Mouse (Mus musculus): Measurements from ENCODE around the gene S1pr3.

Gene S1pr3

GRCm38 (mm10) chr13:51407541-51408217, 760 bp upstream of the S1pr3 start:
- no peak for DNase-seq

- no peak for DNase-seq
These were observed 1.6 kb downstream of the S1pr3 start for GRCm38 (mm10) chr13:51409936-51410481.

GRCm38 (mm10) chr13:51411243-51411642, 2.8 kb downstream of the S1pr3 start:
- no peak for DNase-seq

GRCm38 (mm10) chr13:51411696-51412430, 3.4 kb downstream of the S1pr3 start:
- DNase-seq: no peak

- DNase-seq: peak in 1 of 2 experiments; percentile 35
These were observed 5.0 kb downstream of the S1pr3 start for GRCm38 (mm10) chr13:51413461-51413860.

- DNase-seq: no peak
These were observed 8.3 kb downstream of the S1pr3 start for GRCm38 (mm10) chr13:51416727-51417126.

- no peak for DNase-seq
These were observed 9.4 kb downstream of the S1pr3 start for GRCm38 (mm10) chr13:51417796-51418195.

- DNase-seq: peak; percentile 91 to 94
These were observed 10.0 kb downstream of the S1pr3 start for GRCm38 (mm10) chr13:51418268-51418941.

GRCm38 (mm10) chr13:51418942-51419451, 10.6 kb downstream of the S1pr3 start:
- no peak for DNase-seq

GRCm38 (mm10) chr13:51419501-51419900, 11.1 kb downstream of the S1pr3 start:
- DNase-seq: no peak

- no peak for DNase-seq
These were observed 12.4 kb downstream of the S1pr3 start for GRCm38 (mm10) chr13:51420861-51421260.

GRCm38 (mm10) chr13:51423647-51424046, 15.2 kb downstream of the S1pr3 start:
- no peak for DNase-seq

- peak; percentile 49 to 72 for DNase-seq
These were observed 16.2 kb downstream of the S1pr3 start for GRCm38 (mm10) chr13:51424647-51425046.

GRCm38 (mm10) chr13:51425662-51426443, 17.4 kb downstream of the S1pr3 start:
- no peak for DNase-seq

- DNase-seq: no peak
These were observed 24.9 kb downstream of the S1pr3 start for GRCm38 (mm10) chr13:51433371-51433770.

GRCm38 (mm10) chr13:51434460-51434859, 26.0 kb downstream of the S1pr3 start:
- DNase-seq: no peak

GRCm38 (mm10) chr13:51435146-51435545, 26.7 kb downstream of the S1pr3 start:
- DNase-seq: no peak

- no peak for DNase-seq
These were observed 29.0 kb downstream of the S1pr3 start for GRCm38 (mm10) chr13:51437105-51438085.

- DNase-seq: no peak
These were observed 34.5 kb downstream of the S1pr3 start for GRCm38 (mm10) chr13:51442922-51443321.

- no peak for DNase-seq
These were observed 38.1 kb downstream of the S1pr3 start for GRCm38 (mm10) chr13:51446550-51446949.
